Mouse (Mus musculus): ENCODE data around the gene AA986860.

DNA sequence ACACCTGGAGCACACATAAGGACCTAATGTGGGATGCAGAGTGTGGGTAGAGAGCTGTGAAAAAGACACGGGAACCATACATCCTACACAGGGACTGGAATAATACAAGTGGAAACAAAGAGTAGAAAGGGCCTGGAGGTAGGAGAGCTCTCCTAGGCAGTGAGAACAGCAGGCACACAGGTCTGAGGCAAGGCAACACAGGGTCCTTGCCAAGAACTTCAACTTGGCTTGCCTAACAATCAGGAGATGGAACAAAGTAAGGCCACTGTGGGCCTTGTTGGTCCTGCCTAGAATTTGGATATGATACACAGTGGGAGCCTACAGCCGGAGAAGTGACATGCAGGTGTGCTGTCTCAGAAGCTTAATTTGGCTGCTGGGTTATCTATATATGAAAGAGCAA lies 38.1 kb downstream of the AA986860 start:
- TF ChIP-seq CTCF (IDR thresholded peaks at IDR 0.05; ENCODE audit: low read depth) (no peak), EP300 (optimal IDR thresholded peaks at IDR 0.05) (no peak)
